Mouse (Mus musculus) cerebellum, postnatal 4 days (tissue): ENCODE data around the gene 1700020L24Rik.

Experiments used
- DNase-seq, 2 experiments: peaks; one replicate each; pipeline ENCODE4 v3.0.0; 2022; ENCODE audit warnings: low spot score in 2 of 2, mixed read lengths in 1 of 2

Gene 1700020L24Rik

GRCm38 (mm10) chr11:83437377-83437776, at the start of gene 1700020L24Rik:
TSS of gene 1700020L24Rik (plus strand) at chr11:83437677.
- DNase-seq: no peak

GRCm38 (mm10) chr11:83393062-83393461, 44.4 kb upstream of the 1700020L24Rik start:
- no peak for DNase-seq

- no peak for DNase-seq
Measured at GRCm38 (mm10) chr11:83394802-83395439, 42.6 kb upstream of the 1700020L24Rik start.

GRCm38 (mm10) chr11:83397626-83398025, 39.9 kb upstream of the 1700020L24Rik start:
- no peak for DNase-seq

GRCm38 (mm10) chr11:83398724-83399123, 38.8 kb upstream of the 1700020L24Rik start:
- DNase-seq: no peak

GRCm38 (mm10) chr11:83403787-83404186, 33.7 kb upstream of the 1700020L24Rik start:
- DNase-seq: no peak

GRCm38 (mm10) chr11:83406391-83406790, 31.1 kb upstream of the 1700020L24Rik start:
- no peak for DNase-seq

GRCm38 (mm10) chr11:83408242-83408641, 29.2 kb upstream of the 1700020L24Rik start:
- no peak for DNase-seq

GRCm38 (mm10) chr11:83409087-83409754, 28.3 kb upstream of the 1700020L24Rik start, which contains the start of gene Rasl10b:
TSS of gene Rasl10b (plus strand) at chr11:83409137.
- peak in 1 of 2 experiments; percentile 53 for DNase-seq

GRCm38 (mm10) chr11:83409792-83410291, 27.6 kb upstream of the 1700020L24Rik start:
- peak; percentile 29 to 32 for DNase-seq

GRCm38 (mm10) chr11:83410510-83410909, 27.0 kb upstream of the 1700020L24Rik start:
- DNase-seq: no peak

- DNase-seq: no peak
Measured at GRCm38 (mm10) chr11:83417080-83417479, 20.4 kb upstream of the 1700020L24Rik start.

GRCm38 (mm10) chr11:83417708-83418107, 19.8 kb upstream of the 1700020L24Rik start:
- DNase-seq: no peak

GRCm38 (mm10) chr11:83418566-83418965, 18.9 kb upstream of the 1700020L24Rik start:
- no peak for DNase-seq

- no peak for DNase-seq
Measured at GRCm38 (mm10) chr11:83420338-83420737, 17.1 kb upstream of the 1700020L24Rik start.

GRCm38 (mm10) chr11:83421305-83421704, 16.2 kb upstream of the 1700020L24Rik start:
- no peak for DNase-seq

- DNase-seq: peak; percentile 80 to 88
Measured at GRCm38 (mm10) chr11:83424681-83425080, 12.8 kb upstream of the 1700020L24Rik start.

- no peak for DNase-seq
Measured at GRCm38 (mm10) chr11:83426964-83427363, 10.5 kb upstream of the 1700020L24Rik start.

- no peak for DNase-seq
Measured at GRCm38 (mm10) chr11:83429355-83429754, 8.1 kb upstream of the 1700020L24Rik start, which contains the start of gene Gas2l2. TSS of gene Gas2l2 (minus strand) at chr11:83429455.

- DNase-seq: no peak
Measured at GRCm38 (mm10) chr11:83432533-83432932, 4.9 kb upstream of the 1700020L24Rik start.

- no peak for DNase-seq
Measured at GRCm38 (mm10) chr11:83439426-83440060, 2.1 kb downstream of the 1700020L24Rik start.
